Mouse (Mus musculus) intestine, embryonic 15.5 days (tissue): Measurements from ENCODE around the gene Aldh1a7. TPM values are rescaled to one million over a fixed set of nuclear protein-coding genes. Genes with fewer than 3 reads are reported as not detected.
A peak's percentile ranks its signal among the peaks of the same experiment; 100 is the strongest.

ENCODE experiments used
- ATAC-seq: fragments of 200-750 bp; cut with Nextera tagmentation; 2 replicates; pipeline ENCODE4 v1.8.0; 2017; ENCODE audit warnings: moderate TSS enrichment, moderate library complexity
- H3K27ac ChIP-seq: fragments of 300-500 bp; sonication (generic); 2 replicates; pipeline ENCODE4 v1.5.1; 2015; ENCODE audit warnings: mild to moderate bottlenecking, inconsistent platforms
- H3K27me3 ChIP-seq: fragments of 300-500 bp; sonication (generic); replicated peaks from 2 replicates; pipeline ENCODE4 v1.6.1; 2015; ENCODE audit warnings: inconsistent platforms
- H3K36me3 ChIP-seq: fragments of 300-500 bp; sonication (generic); 2 replicates; pipeline ENCODE4 v1.6.1; 2015; ENCODE audit warnings: inconsistent platforms
- H3K4me1 ChIP-seq: fragments of 300-500 bp; sonication (generic); replicated peaks from 2 replicates; pipeline ENCODE4 v1.6.1; 2015; ENCODE audit warnings: inconsistent platforms
- H3K4me2 ChIP-seq: fragments of 300-500 bp; sonication (generic); replicated peaks from 2 replicates; pipeline ENCODE4 v1.6.1; 2015; ENCODE audit warnings: mild to moderate bottlenecking, inconsistent platforms
- H3K4me3 ChIP-seq: fragments of 300-500 bp; sonication (generic); replicated peaks from 2 replicates; pipeline ENCODE4 v1.5.1; 2015; ENCODE audit warnings: inconsistent platforms
- H3K9ac ChIP-seq: fragments of 300-500 bp; sonication (generic); 2 replicates; pipeline ENCODE4 v1.6.1; 2015; ENCODE audit warnings: inconsistent platforms
- H3K9me3 ChIP-seq: fragments of 300-500 bp; sonication (generic); 2 replicates; pipeline ENCODE4 v1.6.1; 2016; ENCODE audit warnings: inconsistent platforms
- WGBS: fragments of 180-500 bp; shearing (Covaris S2); methylation state at CpG from one replicate; pipeline ENCODE4 v1.1.7; 2015; 5-methylcytosine and 5-hydroxymethylcytosine counted together
- polyA plus RNA-seq: library from polyadenylated mRNA; unstranded; fragments of >200 nt; fragmentation: Nextera tagmentation; extraction: Ambion mirVana; gene quantifications from 2 replicates; pipeline ENCODE4 v1.2.1, GENCODE M21; 2015

Gene Aldh1a7
- 11.8 and 12.3 TPM in 2 replicates for polyA plus RNA-seq

DNA sequence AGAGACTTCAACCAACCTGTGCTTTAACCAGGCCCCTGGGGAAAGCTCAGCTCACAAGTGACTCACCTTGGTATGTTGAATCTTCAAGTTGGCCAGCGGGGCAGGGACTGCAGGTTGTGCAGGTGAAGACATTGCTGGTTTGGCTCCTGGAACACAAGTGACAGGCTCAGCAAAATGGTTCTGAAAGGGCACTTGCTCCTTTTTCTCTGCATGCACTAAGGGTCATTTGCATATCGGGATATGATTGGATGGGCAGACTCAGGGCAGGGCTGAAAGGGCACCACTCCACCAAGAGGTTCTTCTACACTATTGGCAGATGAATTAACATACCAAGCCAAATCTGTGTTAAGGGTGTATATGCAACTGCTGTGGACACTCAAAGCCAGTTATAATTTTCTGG lies at the start of gene Aldh1a7:
Gene Aldh1a7, minus strand, starts transcription at position 182 of the 400 bp plus-strand sequence.
- 64% methylated on average over 2 of the region's 2 CpGs for WGBS
- ATAC-seq = peak; percentile 88
- no peaks in the 10 kb centered on the region for H3K9me3 ChIP-seq

DNA sequence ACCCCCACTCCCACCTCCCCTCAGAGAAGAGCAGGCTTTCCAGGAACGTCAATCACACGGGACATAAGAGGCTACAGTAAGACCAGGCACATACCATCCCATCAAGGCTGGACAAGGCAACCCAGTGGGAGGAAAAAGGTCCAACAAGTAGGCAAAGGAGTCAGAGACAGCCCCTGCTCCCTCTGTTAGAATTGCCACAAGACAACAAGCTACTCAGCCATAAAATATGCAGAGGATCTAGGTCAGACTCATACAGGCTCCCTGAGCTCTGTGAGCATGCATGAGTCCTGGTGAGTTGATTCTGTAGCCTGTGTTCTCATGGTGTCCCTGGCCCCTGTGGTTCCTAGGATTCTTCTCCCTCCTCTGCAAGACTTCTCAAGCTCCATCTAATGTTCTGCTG lies 48.3 kb upstream of the Aldh1a7 start:
- no peak overlapping the region for H3K4me2 ChIP-seq
- no peaks in the 10 kb centered on the region for H3K9me3 ChIP-seq
- H3K4me3 ChIP-seq = no peak overlapping the region
- no peak for ATAC-seq
- 65% methylated on average over 2 of the region's 2 CpGs for WGBS
- no peaks in the 10 kb centered on the region for H3K36me3 ChIP-seq
- no peak overlapping the region for H3K9ac ChIP-seq
- H3K27ac ChIP-seq = no peak overlapping the region
- H3K4me1 ChIP-seq = no peaks in the 10 kb centered on the region
- no peaks in the 10 kb centered on the region for H3K27me3 ChIP-seq

More for the DNA sequence above, at the start of gene Aldh1a7:
- Histone ChIP-seq H3K4me1 (no peaks in the 10 kb centered on the region), H3K4me3 (no peak within 1 kb of the TSS), H3K9ac (no peak within 1 kb of the TSS), H3K36me3 (no peaks in the 10 kb centered on the region), H3K4me2 (peak within 1 kb of the TSS; percentile 22; the same call in 1 of the 2 replicates), H3K27ac (no peak within 1 kb of the TSS), H3K27me3 (no peaks in the 10 kb centered on the region)

DNA sequence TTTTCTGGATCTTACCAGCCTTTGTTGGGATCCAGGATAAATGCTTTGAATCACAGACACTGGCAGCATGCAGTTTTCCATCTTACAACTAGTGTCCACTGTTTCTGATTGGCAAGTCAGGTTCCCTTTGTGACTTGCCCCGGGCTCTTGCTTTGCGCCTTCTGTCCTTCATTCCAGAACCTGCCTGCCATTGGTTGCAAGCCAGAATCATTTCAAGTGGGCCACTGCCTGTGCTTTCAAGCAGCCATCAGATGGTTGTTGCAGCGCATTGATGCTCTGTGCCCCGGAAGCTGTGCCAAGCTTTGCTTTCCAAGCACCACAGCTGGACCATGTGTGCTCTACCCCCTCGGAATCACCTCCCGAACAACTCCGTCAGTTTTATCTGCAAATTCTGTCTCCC lies 46.6 kb upstream of the Aldh1a7 start:
- Histone ChIP-seq H3K4me2 (no peak overlapping the region), H3K27ac (no peak overlapping the region), H3K4me1 (no peaks in the 10 kb centered on the region), H3K9ac (no peak overlapping the region), H3K27me3 (no peaks in the 10 kb centered on the region), H3K36me3 (no peaks in the 10 kb centered on the region), H3K9me3 (no peaks in the 10 kb centered on the region), H3K4me3 (no peak overlapping the region)
- no peak for ATAC-seq
- 88% methylated on average over 7 of the region's 7 CpGs for WGBS

DNA sequence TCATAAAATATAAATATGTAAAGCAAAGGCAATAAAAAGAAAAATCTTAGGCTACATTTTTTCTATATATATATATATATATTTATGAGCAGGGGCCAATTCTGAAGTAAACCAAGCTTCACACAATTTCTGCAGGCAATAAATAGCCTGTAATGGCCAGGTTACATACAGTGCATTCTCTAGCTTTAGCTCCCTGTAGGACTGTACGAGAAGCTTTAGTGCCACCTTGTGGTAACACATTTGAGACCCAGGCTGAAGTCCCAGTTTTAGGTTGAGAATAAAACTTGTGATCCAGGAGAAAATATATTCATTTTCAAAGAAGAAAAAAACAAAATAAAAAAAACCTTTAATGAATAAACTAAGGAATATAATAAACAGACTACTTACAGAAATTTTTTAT lies 36.9 kb upstream of the Aldh1a7 start:
- WGBS = 14% methylated on average over 1 of the region's 1 CpGs
- peak; percentile 71; the same call in 1 of the 2 replicates for ATAC-seq
- Histone ChIP-seq H3K4me1 (no peaks in the 10 kb centered on the region), H3K27ac (no peak overlapping the region), H3K36me3 (no peaks in the 10 kb centered on the region), H3K9ac (no peak overlapping the region), H3K4me3 (no peak overlapping the region), H3K27me3 (no peaks in the 10 kb centered on the region), H3K4me2 (no peak overlapping the region), H3K9me3 (no peaks in the 10 kb centered on the region)

DNA sequence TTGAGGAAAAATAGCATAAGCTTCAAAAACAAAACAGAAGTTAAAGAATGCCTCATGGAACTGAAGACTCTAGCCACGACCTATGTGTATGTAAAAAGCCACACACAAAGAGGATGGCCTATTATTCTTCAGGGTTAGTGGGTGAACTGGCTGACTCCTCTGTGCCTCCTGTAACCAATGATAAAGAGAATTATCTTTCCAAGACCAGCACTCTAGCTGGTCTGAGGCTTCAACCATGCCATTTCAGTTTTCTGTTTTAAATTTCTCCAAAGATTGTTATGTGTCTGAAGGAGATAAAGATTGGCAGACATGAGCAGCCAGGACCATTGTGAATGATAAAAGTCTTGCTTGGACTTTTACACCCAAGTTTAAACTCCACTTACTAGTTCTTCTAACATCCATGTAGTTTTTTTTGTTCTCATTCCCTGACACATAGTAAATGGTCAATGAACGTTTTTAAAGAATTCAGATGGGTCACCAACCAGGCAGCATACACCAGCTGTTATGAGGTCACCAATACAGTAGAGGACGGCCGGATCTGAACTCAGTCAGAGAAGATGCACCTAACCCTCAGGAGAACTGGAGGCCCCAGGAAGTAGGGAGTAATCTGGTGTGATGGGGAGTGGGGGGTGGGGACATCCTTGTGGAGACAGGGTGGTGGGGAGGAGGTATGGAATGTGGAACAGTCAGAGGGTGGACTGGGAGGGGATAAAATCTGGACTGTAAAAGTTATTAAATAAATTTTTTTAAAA lies 34.5 kb upstream of the Aldh1a7 start:
- 59% methylated on average over 4 of the region's 4 CpGs for WGBS
- Histone ChIP-seq H3K9ac (no peak overlapping the region), H3K9me3 (no peaks in the 10 kb centered on the region), H3K27ac (no peak overlapping the region), H3K4me3 (no peak overlapping the region), H3K36me3 (no peaks in the 10 kb centered on the region), H3K4me1 (no peaks in the 10 kb centered on the region), H3K27me3 (no peaks in the 10 kb centered on the region), H3K4me2 (no peak overlapping the region)
- no peak for ATAC-seq

DNA sequence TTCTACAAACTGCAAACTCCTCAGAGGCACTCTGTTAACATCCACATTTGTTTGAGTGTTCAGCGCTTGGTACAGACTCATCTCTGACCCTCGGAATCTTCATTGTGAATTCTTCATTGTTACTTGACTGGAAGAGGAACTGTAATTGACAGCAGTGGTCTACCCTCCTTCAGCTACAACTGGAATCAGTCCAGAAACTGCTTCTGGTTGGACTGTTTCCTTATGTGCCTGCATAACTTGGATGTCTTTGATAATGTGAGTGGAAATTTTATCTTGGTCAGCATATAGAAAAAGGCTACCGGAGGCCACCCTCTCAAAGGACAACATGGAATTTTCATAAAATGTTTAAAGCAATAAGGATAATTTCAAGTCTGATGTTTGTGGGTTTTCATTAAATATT lies 33.8 kb upstream of the Aldh1a7 start:
- no peak overlapping the region for H3K27ac ChIP-seq
- H3K9me3 ChIP-seq = no peaks in the 10 kb centered on the region
- H3K4me1 ChIP-seq = no peaks in the 10 kb centered on the region
- no peak overlapping the region for H3K4me3 ChIP-seq
- H3K27me3 ChIP-seq = no peaks in the 10 kb centered on the region
- no peaks in the 10 kb centered on the region for H3K36me3 ChIP-seq
- WGBS = 35% methylated on average over 3 of the region's 3 CpGs
- no peak overlapping the region for H3K4me2 ChIP-seq
- ATAC-seq = no peak
- H3K9ac ChIP-seq = no peak overlapping the region

DNA sequence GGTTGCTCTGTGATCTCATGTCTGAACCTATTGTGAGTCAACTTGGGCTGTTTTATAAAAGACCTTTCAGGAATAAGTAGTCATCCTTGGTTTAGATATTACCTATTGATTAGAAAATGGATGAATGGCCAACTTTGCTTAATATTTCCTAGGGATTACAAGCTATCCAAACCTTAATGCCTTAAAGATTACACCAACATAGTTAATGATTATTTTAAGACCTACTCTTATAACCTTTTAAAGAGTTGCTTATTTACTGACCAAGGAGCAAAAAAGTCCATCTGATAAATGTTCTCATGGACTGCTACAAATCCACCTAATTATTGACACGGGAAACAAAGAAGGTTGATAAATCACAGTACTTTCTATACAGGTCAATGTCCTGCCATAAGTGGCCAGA lies 17.3 kb upstream of the Aldh1a7 start:
- H3K9ac ChIP-seq = no peak overlapping the region
- ATAC-seq = no peak
- H3K36me3 ChIP-seq = no peaks in the 10 kb centered on the region
- H3K9me3 ChIP-seq = no peaks in the 10 kb centered on the region
- no peak overlapping the region for H3K27ac ChIP-seq
- 70% methylated on average over 1 of the region's 1 CpGs for WGBS
- H3K4me2 ChIP-seq = no peak overlapping the region
- no peak overlapping the region for H3K4me3 ChIP-seq
- no peaks in the 10 kb centered on the region for H3K4me1 ChIP-seq
- no peaks in the 10 kb centered on the region for H3K27me3 ChIP-seq

DNA sequence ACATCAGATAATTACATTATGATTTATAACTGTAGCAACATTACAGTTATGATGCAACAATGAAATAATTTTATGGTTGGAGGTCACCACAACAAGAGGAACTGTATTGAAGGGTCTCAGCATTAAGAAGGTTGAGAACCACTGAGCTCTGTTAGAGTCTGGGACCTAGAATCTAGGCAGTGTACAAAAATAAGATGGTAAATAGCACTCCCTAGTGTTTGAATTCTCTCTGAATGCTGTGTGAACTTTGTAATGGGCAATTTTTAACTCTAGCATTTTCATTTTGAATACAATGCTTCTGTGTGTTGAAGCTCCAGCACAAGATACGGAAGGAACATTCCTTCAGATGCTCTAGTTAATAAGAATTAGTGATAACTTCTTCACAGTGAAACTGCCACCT lies 916 bp upstream of the Aldh1a7 start:
- Histone ChIP-seq H3K4me3 (no peak overlapping the region), H3K36me3 (no peaks in the 10 kb centered on the region), H3K9me3 (no peaks in the 10 kb centered on the region), H3K27ac (no peak overlapping the region), H3K4me1 (no peaks in the 10 kb centered on the region), H3K27me3 (no peaks in the 10 kb centered on the region), H3K9ac (no peak overlapping the region), H3K4me2 (no peak overlapping the region)
- 0 out of 2 replicates have a peak, but pooled peaks have one; percentile 43 for ATAC-seq
- WGBS = 83% methylated on average over 1 of the region's 1 CpGs

DNA sequence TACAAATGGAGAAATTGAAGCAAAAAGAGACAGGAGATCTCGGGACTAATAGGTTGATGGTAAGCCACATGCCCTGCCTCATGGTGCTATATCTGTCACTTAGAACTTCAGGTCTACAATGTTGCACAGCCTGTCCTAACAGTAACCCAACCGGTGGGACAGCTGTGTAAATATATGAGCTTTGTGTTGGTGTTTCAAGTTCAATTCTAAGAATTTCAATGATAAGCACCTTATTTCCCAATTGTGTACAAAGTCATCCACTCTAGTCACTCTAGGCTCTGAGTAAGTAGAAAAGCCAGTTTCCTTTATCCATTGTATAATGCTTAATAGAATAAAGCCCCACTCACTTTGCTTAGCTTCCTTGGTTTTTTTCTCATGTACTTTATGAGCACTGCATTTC lies 4.4 kb downstream of the Aldh1a7 start:
- H3K9ac ChIP-seq = no peak overlapping the region
- no peak overlapping the region for H3K4me3 ChIP-seq
- H3K27me3 ChIP-seq = no peaks in the 10 kb centered on the region
- H3K4me1 ChIP-seq = no peaks in the 10 kb centered on the region
- H3K4me2 ChIP-seq = no peak overlapping the region
- no peaks in the 10 kb centered on the region for H3K9me3 ChIP-seq
- 69% methylated on average over 2 of the region's 2 CpGs for WGBS
- ATAC-seq = peak; percentile 83
- no peak overlapping the region for H3K27ac ChIP-seq
- H3K36me3 ChIP-seq = no peaks in the 10 kb centered on the region

DNA sequence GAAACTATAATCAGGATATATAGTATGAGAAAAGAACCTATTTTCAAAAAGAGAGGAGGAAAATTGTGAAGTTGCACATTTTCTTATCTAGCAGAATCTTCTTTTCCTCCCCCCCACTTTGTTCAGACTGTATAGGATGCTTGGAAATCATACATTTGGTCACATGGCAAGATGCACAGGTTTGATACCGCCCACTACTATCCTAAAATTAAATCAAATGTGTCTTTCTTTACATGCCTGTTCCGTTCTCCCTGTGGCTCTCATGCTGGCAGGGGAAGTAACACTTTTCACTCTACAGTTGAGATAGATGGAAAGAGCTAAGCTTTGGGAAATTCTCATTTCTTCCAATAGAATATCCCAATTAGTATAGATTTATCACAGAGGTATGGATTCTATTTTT lies 7.1 kb downstream of the Aldh1a7 start:
- no peak overlapping the region for H3K4me2 ChIP-seq
- WGBS = 88% methylated on average over 2 of the region's 2 CpGs
- no peak overlapping the region for H3K27ac ChIP-seq
- no peaks in the 10 kb centered on the region for H3K36me3 ChIP-seq
- H3K4me1 ChIP-seq = no peaks in the 10 kb centered on the region
- H3K9me3 ChIP-seq = no peaks in the 10 kb centered on the region
- no peak overlapping the region for H3K9ac ChIP-seq
- no peak for ATAC-seq
- H3K27me3 ChIP-seq = no peaks in the 10 kb centered on the region
- H3K4me3 ChIP-seq = no peak overlapping the region

DNA sequence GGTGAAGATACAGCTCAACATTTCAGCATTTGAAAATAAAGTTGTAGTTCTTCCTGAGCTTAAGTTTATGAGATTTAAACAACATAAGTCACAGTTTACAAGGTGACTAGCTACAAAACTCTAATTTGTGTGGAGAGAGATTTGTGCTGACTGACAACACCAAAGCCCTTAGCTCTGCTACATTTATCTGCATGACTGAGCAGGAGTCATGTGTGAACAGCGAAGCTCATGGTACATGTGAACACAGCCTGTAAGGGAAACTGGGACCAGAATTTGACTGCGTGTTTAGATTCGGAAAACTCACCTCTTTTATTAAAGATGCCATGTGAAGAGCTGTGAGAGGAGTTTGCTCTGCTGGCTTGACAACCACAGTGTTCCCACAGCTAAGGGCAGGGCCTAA lies 11.7 kb downstream of the Aldh1a7 start:
- H3K4me2 ChIP-seq = no peak overlapping the region
- no peaks in the 10 kb centered on the region for H3K4me1 ChIP-seq
- no peak overlapping the region for H3K4me3 ChIP-seq
- H3K27me3 ChIP-seq = no peaks in the 10 kb centered on the region
- no peak overlapping the region for H3K27ac ChIP-seq
- no peaks in the 10 kb centered on the region for H3K9me3 ChIP-seq
- ATAC-seq = no peak
- H3K36me3 ChIP-seq = no peaks in the 10 kb centered on the region
- WGBS = 92% methylated on average over 3 of the region's 3 CpGs
- H3K9ac ChIP-seq = no peak overlapping the region

DNA sequence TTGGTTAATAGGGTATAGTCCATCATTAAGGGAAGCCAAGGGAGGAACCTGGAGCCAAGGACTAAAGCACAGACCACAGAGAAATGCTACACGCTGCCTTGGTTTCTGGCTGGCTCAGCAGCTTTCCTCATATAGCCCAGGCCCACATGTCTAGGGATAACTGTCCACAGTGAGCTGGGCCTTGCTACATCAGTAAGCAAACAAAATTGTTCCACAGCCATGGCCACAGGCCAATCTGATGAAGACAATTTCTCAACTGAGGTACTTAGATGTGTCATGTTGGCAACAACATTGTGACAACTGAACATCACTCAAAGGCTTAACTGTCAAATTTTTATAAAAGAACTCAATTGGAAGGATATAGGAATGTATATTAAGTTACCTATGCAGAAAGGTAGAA lies 12.3 kb downstream of the Aldh1a7 start:
- Histone ChIP-seq H3K9ac (no peak overlapping the region), H3K4me3 (no peak overlapping the region), H3K36me3 (no peaks in the 10 kb centered on the region), H3K27me3 (no peaks in the 10 kb centered on the region), H3K9me3 (no peaks in the 10 kb centered on the region), H3K4me1 (no peaks in the 10 kb centered on the region), H3K4me2 (no peak overlapping the region), H3K27ac (no peak overlapping the region)
- no peak for ATAC-seq
- WGBS = 78% methylated on average over 1 of the region's 1 CpGs

DNA sequence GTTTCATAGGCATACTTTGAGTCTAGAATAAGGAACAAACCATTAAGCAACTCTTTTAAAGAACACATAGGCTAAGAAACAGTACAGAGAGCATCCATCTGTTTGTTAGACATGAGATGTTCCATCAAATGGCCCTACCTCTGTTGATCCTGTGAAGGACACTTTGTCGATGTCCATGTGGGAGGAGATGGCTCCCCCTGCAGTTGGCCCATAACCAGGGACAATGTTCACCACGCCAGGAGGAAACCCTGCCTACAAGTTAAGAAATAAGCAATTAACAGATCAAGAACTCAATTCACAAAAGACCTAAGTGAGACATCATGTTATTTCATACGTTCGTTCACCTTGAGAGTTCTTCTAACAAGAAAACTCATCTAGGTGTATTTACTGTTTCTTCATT lies 12.8 kb downstream of the Aldh1a7 start:
- Histone ChIP-seq H3K36me3 (no peaks in the 10 kb centered on the region), H3K9ac (no peak overlapping the region), H3K4me1 (no peaks in the 10 kb centered on the region), H3K4me3 (no peak overlapping the region), H3K9me3 (no peaks in the 10 kb centered on the region), H3K4me2 (no peak overlapping the region), H3K27ac (no peak overlapping the region), H3K27me3 (no peaks in the 10 kb centered on the region)
- no peak for ATAC-seq
- WGBS = 89% methylated on average over 4 of the region's 4 CpGs
